Mouse (Mus musculus) embryonic fibroblast, embryonic 13.5 days (primary cell): ENCODE data around the gene Cst9. TPM values are rescaled to one million over a fixed set of nuclear protein-coding genes. Genes with fewer than 3 reads are reported as not detected.

Source experiments
- H3K27ac ChIP-seq: 2 replicates; pipeline ENCODE4 v1.5.1; 2012; ENCODE audit warnings: low read length, control low read depth, inconsistent platforms; ENCODE audit not compliant: insufficient read depth
- H3K4me1 ChIP-seq: 2 replicates; pipeline ENCODE4 v1.6.1; 2011; ENCODE audit warnings: low read length; ENCODE audit not compliant: control insufficient read depth, insufficient read depth
- H3K4me3 ChIP-seq: 2 replicates; pipeline ENCODE4 v1.5.1; 2011; ENCODE audit warnings: mild to moderate bottlenecking, control low read depth, low read length; ENCODE audit not compliant: insufficient read depth
- CTCF ChIP-seq: IDR thresholded peaks from 2 replicates; pipeline ENCODE4 v1.5.1; 2011; ENCODE audit warnings: mild to moderate bottlenecking, control low read depth, low read length, moderate library complexity, borderline replicate concordance; ENCODE audit not compliant: insufficient read depth
- POLR2A ChIP-seq: IDR thresholded peaks from 2 replicates; pipeline ENCODE4 v1.6.1; 2011; ENCODE audit warnings: low read depth, mild to moderate bottlenecking, control low read depth, low read length, moderate library complexity
- polyA plus RNA-seq: library from polyadenylated mRNA; stranded (reverse); fragments of >200 nt; gene quantifications from 2 replicates; pipeline ENCODE4 v1.2.4, GENCODE M21; 2011; ENCODE audit warnings: low read depth; ENCODE audit not compliant: missing spikeins, insufficient read length

The Cst9 gene
- polyA plus RNA-seq, 1 experiment = not detected

DNA sequence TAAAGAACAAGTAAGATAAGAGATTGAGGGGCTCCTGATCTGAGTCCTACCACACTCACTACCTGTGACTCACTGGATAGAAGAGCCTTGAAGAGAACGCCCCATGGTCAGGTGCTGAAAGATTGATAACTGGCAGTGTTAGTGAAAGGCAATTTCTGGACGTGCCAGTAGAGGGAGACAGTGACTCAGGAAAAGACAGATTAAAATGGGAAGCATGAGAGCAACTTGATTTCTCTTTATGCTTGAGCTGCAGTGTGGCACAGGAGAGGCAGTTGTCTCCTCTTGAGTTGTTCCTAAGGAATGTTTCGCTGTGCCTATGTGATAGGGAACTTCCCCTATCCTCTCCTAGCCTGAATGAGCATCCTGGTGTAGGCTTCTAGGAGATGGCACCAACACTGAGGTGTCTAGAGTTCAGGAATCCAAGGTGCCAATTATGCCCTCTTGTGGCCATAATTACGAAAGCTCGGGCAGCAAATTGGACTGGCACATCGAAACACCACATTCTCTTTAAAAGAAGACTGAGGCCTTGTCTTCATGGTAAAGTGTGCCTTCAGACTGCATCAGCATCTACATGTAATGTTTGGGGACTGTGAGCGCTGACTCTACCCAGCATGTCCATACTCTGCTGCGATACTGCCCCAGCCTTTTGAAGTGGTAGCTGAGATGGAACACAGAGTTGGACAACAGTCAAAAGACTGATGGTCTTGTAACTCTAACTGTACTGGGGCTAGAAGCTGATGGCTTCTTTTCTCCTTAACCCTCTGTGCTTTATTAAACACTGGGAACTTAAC lies 16.4 kb downstream of the Cst9 start:
- no peak for TF ChIP-seq CTCF
- TF ChIP-seq POLR2A = no peak
- H3K4me1 ChIP-seq = peaks cover under 1% of the 10 kb centered on the region; the same call in 1 of the 2 replicates
- H3K27ac ChIP-seq = no peak overlapping the region
- no peak overlapping the region for H3K4me3 ChIP-seq

GRCm38 (mm10) chr2:148856630-148857400 lies 21.9 kb downstream of the Cst9 start:
- peaks cover 11% of the 10 kb centered on the region for H3K4me1 ChIP-seq
- H3K27ac ChIP-seq = peak overlapping the region; percentile 88
- no peak overlapping the region for H3K4me3 ChIP-seq
- TF ChIP-seq POLR2A (no peak), CTCF (no peak)

GRCm38 (mm10) chr2:148857506-148857905 lies 22.6 kb downstream of the Cst9 start:
- peak overlapping the region; percentile 88 for H3K27ac ChIP-seq
- no peak overlapping the region for H3K4me3 ChIP-seq
- TF ChIP-seq CTCF (no peak), POLR2A (no peak)
- peaks cover 11% of the 10 kb centered on the region for H3K4me1 ChIP-seq

DNA sequence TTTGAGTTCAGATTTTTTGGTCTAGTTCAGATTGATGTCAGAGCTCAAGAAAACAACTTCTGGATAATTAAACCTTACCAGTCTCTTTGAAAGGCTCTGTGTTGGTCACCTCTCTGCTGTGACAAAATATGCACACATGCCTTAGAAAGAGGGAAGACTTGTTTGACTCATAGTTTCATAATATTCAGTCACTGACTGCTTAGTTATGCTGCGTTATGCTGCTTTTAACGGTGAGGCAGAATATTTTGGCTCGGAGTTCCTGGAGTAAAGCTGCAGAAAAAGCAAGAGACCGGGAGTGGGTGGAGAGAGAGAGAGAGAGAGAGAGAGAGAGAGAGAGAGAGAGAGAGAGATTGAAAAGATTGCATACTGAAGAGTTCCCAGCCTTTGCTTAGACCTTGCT lies 26.0 kb downstream of the Cst9 start:
- H3K27ac ChIP-seq = no peak overlapping the region; the same call in 1 of the 2 replicates
- H3K4me3 ChIP-seq = no peak overlapping the region
- TF ChIP-seq CTCF (no peak), POLR2A (no peak)

GRCm38 (mm10) chr2:148861693-148862092 lies 26.7 kb downstream of the Cst9 start:
- H3K4me1 ChIP-seq = peaks cover 8% of the 10 kb centered on the region
- no peak for TF ChIP-seq CTCF
- no peak overlapping the region for H3K27ac ChIP-seq
- no peak overlapping the region for H3K4me3 ChIP-seq

More for the DNA sequence above, 26.0 kb downstream of the Cst9 start:
- H3K4me1 ChIP-seq = peaks cover 11% of the 10 kb centered on the region

GRCm38 (mm10) chr2:148864966-148865365 lies 30.0 kb downstream of the Cst9 start, which contains the start of gene 9230104L09Rik:
9230104L09Rik (minus strand) TSS chr2:148865038.
- Histone ChIP-seq H3K27ac (no peak within 1 kb of the TSS), H3K4me1 (no peaks in the 10 kb centered on the region), H3K4me3 (no peak within 1 kb of the TSS)
- no peak for TF ChIP-seq CTCF
- TF ChIP-seq POLR2A = no peak

DNA sequence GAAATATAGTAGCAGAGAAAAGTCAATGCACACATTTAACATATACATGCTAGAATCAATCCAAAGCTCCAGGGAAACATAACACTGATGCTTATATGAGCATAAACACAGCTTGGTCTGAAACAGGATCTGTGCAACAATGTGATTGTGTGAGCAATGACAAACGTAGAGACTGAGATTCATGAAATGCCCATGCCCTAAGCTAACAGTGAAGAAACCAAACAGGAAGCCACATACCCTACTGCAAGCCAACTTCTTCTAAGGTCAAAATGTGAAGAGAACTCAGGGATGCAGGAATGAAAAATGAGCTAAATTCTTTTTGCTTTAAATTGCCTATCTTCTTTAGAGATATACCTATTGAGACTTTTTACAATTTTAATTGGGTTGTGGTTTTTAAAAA lies 34.0 kb downstream of the Cst9 start:
- H3K4me3 ChIP-seq = no peak overlapping the region
- H3K4me1 ChIP-seq = no peaks in the 10 kb centered on the region
- TF ChIP-seq CTCF = no peak
- H3K27ac ChIP-seq = no peak overlapping the region

- Histone ChIP-seq H3K27ac (no peak overlapping the region), H3K4me3 (no peak overlapping the region), H3K4me1 (no peaks in the 10 kb centered on the region)
- TF ChIP-seq CTCF (no peak), POLR2A (peak; percentile 55; the same call in 1 of the 2 replicates)
Measured at GRCm38 (mm10) chr2:148870526-148870925, 35.6 kb downstream of the Cst9 start.

DNA sequence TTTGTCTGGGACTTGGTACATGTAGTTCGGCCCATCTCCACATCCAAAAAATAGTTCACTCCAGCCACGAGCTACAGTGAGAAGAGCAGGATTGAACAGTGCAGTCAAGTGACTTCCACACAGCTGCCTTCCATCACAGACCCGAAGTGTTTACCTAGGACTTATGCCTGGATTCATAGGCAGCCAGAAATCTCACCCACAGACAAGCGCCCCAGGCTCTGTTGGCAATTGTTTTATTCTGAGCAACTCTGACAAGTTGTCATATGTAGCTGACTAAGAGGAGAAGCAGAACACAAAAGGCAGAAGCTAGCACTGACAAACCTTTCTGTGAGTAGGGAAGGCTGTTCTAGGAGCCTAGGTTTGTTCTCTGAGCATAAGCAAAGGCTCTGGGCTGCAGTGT lies 37.9 kb downstream of the Cst9 start:
- 0 out of 2 replicates have a peak overlapping the region, but pooled peaks have one; percentile 20 for H3K27ac ChIP-seq
- peaks cover 4% of the 10 kb centered on the region; the same call in 1 of the 2 replicates for H3K4me1 ChIP-seq
- peak overlapping the region; percentile 11; the same call in 1 of the 2 replicates for H3K4me3 ChIP-seq
- TF ChIP-seq POLR2A = no peak
- no peak for TF ChIP-seq CTCF

DNA sequence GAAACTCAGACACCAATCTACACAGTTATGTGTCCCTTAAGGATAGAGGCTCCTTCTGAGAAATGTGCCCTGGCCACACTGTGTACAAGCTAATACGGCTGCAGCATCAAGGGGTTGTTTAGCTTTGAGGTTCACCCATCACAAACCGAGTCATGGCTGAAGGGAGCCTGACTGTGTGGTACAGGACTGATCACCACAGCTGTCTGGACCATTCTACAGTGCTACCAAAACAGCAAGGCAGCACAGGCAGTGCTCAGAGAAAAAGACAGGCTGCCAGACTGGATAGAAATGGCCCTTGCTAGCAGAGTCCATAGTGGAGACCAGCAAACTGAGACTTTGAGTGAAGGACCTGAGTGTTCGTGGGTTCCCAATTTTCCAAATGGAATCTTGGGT lies 39.3 kb downstream of the Cst9 start:
- H3K4me3 ChIP-seq = peak overlapping the region; percentile 88
- TF ChIP-seq CTCF (no peak), POLR2A (no peak)
- peaks cover 10% of the 10 kb centered on the region for H3K4me1 ChIP-seq
- no peak overlapping the region for H3K27ac ChIP-seq
